Mouse (Mus musculus) kidney, postnatal 10 days (tissue): ENCODE measurements around the gene Irs1.
A peak's percentile ranks its signal among the peaks of the same experiment; 100 is the strongest.

Source experiments
- DNase-seq: peaks from one replicate; pipeline ENCODE4 v3.0.0; 2021; ENCODE audit warnings: mixed read lengths

The Irs1 gene

GRCm38 (mm10) chr1:82247221-82247951 is 43.8 kb downstream of the Irs1 start:
- DNase-seq = peak; percentile 15

- DNase-seq = no peak
Measured at GRCm38 (mm10) chr1:82245002-82245401, 46.2 kb downstream of the Irs1 start.

GRCm38 (mm10) chr1:82243260-82243825 is 47.9 kb downstream of the Irs1 start:
- DNase-seq = no peak

GRCm38 (mm10) chr1:82239409-82240201 is 51.6 kb downstream of the Irs1 start:
- DNase-seq = no peak

GRCm38 (mm10) chr1:82238245-82238644 is 53.0 kb downstream of the Irs1 start:
- DNase-seq = no peak

- no peak for DNase-seq
Measured at GRCm38 (mm10) chr1:82235455-82236104, 55.6 kb downstream of the Irs1 start.

- no peak for DNase-seq
Measured at GRCm38 (mm10) chr1:82234616-82235015, 56.6 kb downstream of the Irs1 start.

- no peak for DNase-seq
Measured at GRCm38 (mm10) chr1:82232812-82233211, 58.4 kb downstream of the Irs1 start, which contains the start of gene Gm9747. Gene Gm9747 (plus strand): TSS chr1:82233112.

GRCm38 (mm10) chr1:82228841-82229240 is 62.4 kb downstream of the Irs1 start:
- DNase-seq = no peak

GRCm38 (mm10) chr1:82223042-82223795 is 68.0 kb downstream of the Irs1 start:
- DNase-seq = no peak

GRCm38 (mm10) chr1:82221462-82221861 is 69.8 kb downstream of the Irs1 start:
- no peak for DNase-seq

GRCm38 (mm10) chr1:82220673-82221396 is 70.4 kb downstream of the Irs1 start:
- no peak for DNase-seq

- DNase-seq = no peak
Measured at GRCm38 (mm10) chr1:82207511-82207910, 83.7 kb downstream of the Irs1 start.

- DNase-seq = peak; percentile 12
Measured at GRCm38 (mm10) chr1:82200636-82201035, 90.6 kb downstream of the Irs1 start.

GRCm38 (mm10) chr1:82199918-82200317 is 91.3 kb downstream of the Irs1 start:
- no peak for DNase-seq

GRCm38 (mm10) chr1:82191579-82191978 is 99.6 kb downstream of the Irs1 start:
- no peak for DNase-seq

- DNase-seq = peak; percentile 31
Measured at GRCm38 (mm10) chr1:82189516-82189915, 101.7 kb downstream of the Irs1 start.

- no peak for DNase-seq
Measured at GRCm38 (mm10) chr1:82188549-82189231, 102.5 kb downstream of the Irs1 start.

GRCm38 (mm10) chr1:82183913-82184442 is 107.2 kb downstream of the Irs1 start:
- DNase-seq = no peak
